Comparison of ENCODE assay signal across 32 mouse cellular contexts in the genomic region with DNA sequence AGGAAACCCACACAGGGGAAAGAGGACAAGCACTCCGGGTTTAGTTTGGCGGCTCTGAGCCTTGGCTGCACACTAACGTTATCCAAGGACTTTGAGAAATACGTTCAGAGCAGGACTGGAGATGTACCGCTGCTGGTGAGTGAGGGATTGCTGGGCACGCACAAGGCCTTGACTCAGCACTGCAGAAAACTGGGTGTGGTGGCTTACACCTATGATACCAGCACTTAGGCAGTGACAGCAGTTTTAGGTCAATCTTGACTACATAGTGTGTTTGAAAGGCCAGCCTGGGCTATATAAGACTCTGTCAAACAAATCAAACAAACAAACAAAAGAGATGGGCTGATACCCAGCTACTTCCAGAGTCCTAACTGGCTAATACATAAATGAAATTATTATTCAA. TPM values are rescaled to one million over a fixed set of nuclear protein-coding genes. Genes with fewer than 3 reads are reported as not detected.
DNase-seq lines count a peak whose midpoint lies in the region; ATAC-seq and TF ChIP-seq lines count a peak whose summit lies in the region.
"Had no signal": no experiment of that assay in that cellular context is flagged by ENCODE, and none has a peak within 500 bp of the region (broad histone marks: within the 10 kb centered on the region; RNA-seq: fewer than 3 reads in every experiment).

No protein-coding gene starts in this region.

- no peak for TF ChIP-seq CTCF in lung, postnatal 0 days (IDR thresholded peaks at IDR 0.05)
- no peak for TF ChIP-seq CTCF in small intestine, adult 2 months (IDR thresholded peaks at IDR 0.05; ENCODE audit: extremely low read depth, insufficient read length, insufficient replicate concordance, low read depth, low read length)

- no peak overlapping the region for H3K4me3 ChIP-seq in lung, postnatal 0 days (ENCODE audit: low read depth, low read length)
- no peak overlapping the region for H3K4me3 ChIP-seq in small intestine, adult 2 months (ENCODE audit: low read depth, low read length)
- H3K4me3 ChIP-seq in neural tube, embryonic 15.5 days (replicated peaks), result no peak overlapping the region
- H3K4me3 ChIP-seq: embryonic facial prominence, embryonic 15.5 days; forebrain, embryonic 13.5 days; hindbrain, embryonic 10.5 days; limb, embryonic 12.5 days; midbrain, embryonic 10.5 days; midbrain, embryonic 15.5 days; neural tube, embryonic 13.5 days had no signal

- H3K36me3 ChIP-seq in lung, postnatal 0 days (ENCODE audit: insufficient read depth, low read length), result no peaks in the 10 kb centered on the region
- no peaks in the 10 kb centered on the region for H3K36me3 ChIP-seq in small intestine, adult 2 months (ENCODE audit: control insufficient read depth, insufficient read depth, low read length)
- no peaks in the 10 kb centered on the region for H3K36me3 ChIP-seq in neural tube, embryonic 15.5 days
- H3K36me3 ChIP-seq: embryonic facial prominence, embryonic 15.5 days; G1E; hindbrain, embryonic 10.5 days; limb, embryonic 12.5 days; midbrain, embryonic 10.5 days; midbrain, embryonic 15.5 days; neural tube, embryonic 13.5 days had no signal

- intact Hi-C loops in heart, postnatal 14 days (cut with DNase I), result no loop called here

- H3K27me3 ChIP-seq in lung, postnatal 0 days (replicated peaks; ENCODE audit: insufficient read depth, low read length), result no peaks in the 10 kb centered on the region
- no peaks in the 10 kb centered on the region for H3K27me3 ChIP-seq in small intestine, adult 2 months (ENCODE audit: control insufficient read depth, insufficient read depth, low read length)
- no peaks in the 10 kb centered on the region for H3K27me3 ChIP-seq in neural tube, embryonic 15.5 days (replicated peaks)
- H3K27me3 ChIP-seq: CH12.LX; embryonic facial prominence, embryonic 15.5 days; forebrain, embryonic 13.5 days; limb, embryonic 12.5 days; midbrain, embryonic 15.5 days; neural tube, embryonic 13.5 days had no signal

- DNase-seq in lung, postnatal 0 days (ENCODE audit: low spot score), result no peak
- DNase-seq in lung, postnatal 25 days (ENCODE audit: low spot score), result no peak
- DNase-seq in heart, postnatal 14 days, result no peak
- no peak for DNase-seq in adrenal gland, postnatal 36 days
- DNase-seq: adrenal gland, postnatal 10 days; cerebellum, adult 11-12 months; cerebellum, adult 9-11 months; gastrocnemius, postnatal 14 days; kidney, adult 11 months; layer of hippocampus, adult 9-11 months; thymus, adult 18-20 months; thymus, postnatal 36 days had no signal

- TF ChIP-seq EP300 in lung, postnatal 0 days (IDR thresholded peaks at IDR 0.05), result no peak

- H3K9me3 ChIP-seq in lung, postnatal 0 days (ENCODE audit: low read length), result no peaks in the 10 kb centered on the region
- no peaks in the 10 kb centered on the region for H3K9me3 ChIP-seq in neural tube, embryonic 15.5 days (replicated peaks)
- H3K9me3 ChIP-seq: embryonic facial prominence, embryonic 15.5 days; forebrain, embryonic 13.5 days; G1E; hindbrain, embryonic 10.5 days; limb, embryonic 12.5 days; midbrain, embryonic 10.5 days; midbrain, embryonic 15.5 days; neural tube, embryonic 13.5 days had no signal

- H3K4me1 ChIP-seq in lung, postnatal 0 days (ENCODE audit: insufficient read depth, low read depth, low read length), result peaks cover 4% of the 10 kb centered on the region; the same call in 1 of the 2 replicates
- H3K4me1 ChIP-seq in small intestine, adult 2 months (ENCODE audit: control insufficient read depth, insufficient read depth, insufficient read length, low read length), result peaks cover 54% of the 10 kb centered on the region
- H3K4me1 ChIP-seq in neural tube, embryonic 15.5 days, result no peaks in the 10 kb centered on the region
- H3K4me1 ChIP-seq: forebrain, embryonic 13.5 days; midbrain, embryonic 10.5 days; midbrain, embryonic 15.5 days; neural tube, embryonic 13.5 days had no signal

- no peak for TF ChIP-seq POLR2A in small intestine, adult 2 months (IDR thresholded peaks at IDR 0.05; ENCODE audit: low read depth, low read length)

- H3K9ac ChIP-seq in lung, postnatal 0 days (replicated peaks; ENCODE audit: low read depth), result no peak overlapping the region
- no peak overlapping the region for H3K9ac ChIP-seq in neural tube, embryonic 15.5 days (replicated peaks)
- H3K9ac ChIP-seq: embryonic facial prominence, embryonic 15.5 days; forebrain, embryonic 13.5 days; limb, embryonic 12.5 days; midbrain, embryonic 15.5 days; neural tube, embryonic 13.5 days had no signal

- no peak for ATAC-seq in lung, postnatal 0 days
- ATAC-seq in activated CD4-positive, CD25-positive, alpha-beta regulatory T cell, adult 4 months, result peak; percentile 18
- 0 out of 2 replicates have a peak, but pooled peaks have one; percentile 27 for ATAC-seq in megakaryocyte progenitor cell, adult 5-6 weeks (replicated peaks; ENCODE audit: poor library complexity)
- ATAC-seq in neural tube, embryonic 15.5 days (ENCODE audit: low FRiP score), result no peak
- ATAC-seq: forebrain, embryonic 13.5 days; hindbrain, embryonic 16.5 days; midbrain, embryonic 15.5 days had no signal

- no peak overlapping the region for H3K4me2 ChIP-seq in lung, postnatal 0 days (replicated peaks; ENCODE audit: low read depth, low read length)
- H3K4me2 ChIP-seq in neural tube, embryonic 15.5 days, result no peak overlapping the region
- H3K4me2 ChIP-seq: embryonic facial prominence, embryonic 15.5 days; forebrain, embryonic 13.5 days; heart, embryonic 11.5 days; limb, embryonic 12.5 days; midbrain, embryonic 15.5 days; neural tube, embryonic 13.5 days had no signal

- WGBS in lung, postnatal 0 days, result 61% methylated on average over 6 of the region's 6 CpGs
- WGBS in small intestine, adult 2 months, result 57% methylated on average over 6 of the region's 6 CpGs
- WGBS in neural tube, embryonic 15.5 days, result 87% methylated on average over 6 of the region's 6 CpGs

- H3K27ac ChIP-seq in lung, postnatal 0 days (ENCODE audit: low read length), result peak overlapping the region; percentile 14; the same call in 1 of the 2 replicates
- peak overlapping the region; percentile 58 for H3K27ac ChIP-seq in small intestine, adult 2 months (ENCODE audit: insufficient read depth, low read depth, low read length)
- no peak overlapping the region for H3K27ac ChIP-seq in neural tube, embryonic 15.5 days (replicated peaks)
- H3K27ac ChIP-seq: embryonic facial prominence, embryonic 15.5 days; forebrain, embryonic 13.5 days; hindbrain, embryonic 10.5 days; limb, embryonic 12.5 days; macrophage; midbrain, embryonic 10.5 days; midbrain, embryonic 15.5 days; neural tube, embryonic 13.5 days had no signal

RNA-seq across cellular contexts. Expression of a gene that starts 30.5 kb away (rescaled TPM):
- 0.46 and 0.61 TPM in 2 replicates for polyA plus RNA-seq in lung, postnatal 0 days (2015; fragmentation: Nextera tagmentation; extraction: Ambion mirVana)
- polyA plus RNA-seq in activated CD4-positive, CD25-positive, alpha-beta regulatory T cell, adult 4 months (2017; shearing (Covaris generic)), result 1 to 10 TPM; 4.9 to 6.2 TPM
- total RNA-seq in megakaryocyte progenitor cell, adult 5-6 weeks (2015), result not detected in 2 replicates
- total RNA-seq in megakaryocyte progenitor cell, adult 5-6 weeks (2017), result 0.37 TPM in 1 of 2 replicates, not detected in the other
- 0.25 and 1.6 TPM in 2 replicates for polyA plus RNA-seq in small intestine, adult 2 months (2012; rRNA removed)
- 0.34 TPM in 1 of 2 replicates, not detected in the other for polyA plus RNA-seq in neural tube, embryonic 15.5 days (2015; fragmentation: Nextera tagmentation; extraction: Ambion mirVana)
- not detected for total RNA-seq in heart, postnatal 14 days (2021)
- 1 to 10 TPM in 1 of 2 experiments, not detected in 1; 1.1 TPM for total RNA-seq in adrenal gland, postnatal 36 days (2021)
- total RNA-seq: G1E; liver, adult 2 months had no signal
- polyA plus RNA-seq: forebrain, embryonic 13.5 days; G1E; heart, postnatal 0 days; hindbrain, embryonic 10.5 days; hindbrain, embryonic 16.5 days; kidney, embryonic 14.5 days; macrophage; midbrain, embryonic 10.5 days; midbrain, embryonic 15.5 days; neural tube, embryonic 13.5 days; stomach, embryonic 16.5 days had no signal

RNA-seq across cellular contexts. Expression of a gene that starts 33.7 kb away (rescaled TPM):
- 52.5 and 64.9 TPM in 2 replicates for polyA plus RNA-seq in lung, postnatal 0 days (2015; fragmentation: Nextera tagmentation; extraction: Ambion mirVana)
- 100 to 1,000 TPM; 236 to 307 TPM for polyA plus RNA-seq in activated CD4-positive, CD25-positive, alpha-beta regulatory T cell, adult 4 months (2017; shearing (Covaris generic))
- 25.0 and 29.8 TPM in 2 replicates for total RNA-seq in megakaryocyte progenitor cell, adult 5-6 weeks (2015)
- total RNA-seq in megakaryocyte progenitor cell, adult 5-6 weeks (2017), result 32.9 and 46.8 TPM in 2 replicates
- polyA plus RNA-seq in small intestine, adult 2 months (2012; rRNA removed), result 93.3 and 233 TPM in 2 replicates
- 3.9 and 23.3 TPM in 2 replicates for polyA plus RNA-seq in neural tube, embryonic 15.5 days (2015; fragmentation: Nextera tagmentation; extraction: Ambion mirVana)
- 10 to 100 TPM; 18.4 to 19.5 TPM for total RNA-seq in heart, postnatal 14 days (2021)
- total RNA-seq in adrenal gland, postnatal 36 days (2021), result 10 to 100 TPM; 24.3 to 26.0 TPM

RNA-seq across cellular contexts. Expression of a gene that starts 55.6 kb away (rescaled TPM):
- 3.4 and 5.4 TPM in 2 replicates for polyA plus RNA-seq in lung, postnatal 0 days (2015; fragmentation: Nextera tagmentation; extraction: Ambion mirVana)
- 10 to 100 TPM; 24.2 to 36.5 TPM for polyA plus RNA-seq in activated CD4-positive, CD25-positive, alpha-beta regulatory T cell, adult 4 months (2017; shearing (Covaris generic))
- 0.93 and 2.4 TPM in 2 replicates for total RNA-seq in megakaryocyte progenitor cell, adult 5-6 weeks (2015)
- total RNA-seq in megakaryocyte progenitor cell, adult 5-6 weeks (2017), result 0.21 and 2.2 TPM in 2 replicates
- polyA plus RNA-seq in small intestine, adult 2 months (2012; rRNA removed), result 5.8 and 12.4 TPM in 2 replicates
- 0.79 and 2.8 TPM in 2 replicates for polyA plus RNA-seq in neural tube, embryonic 15.5 days (2015; fragmentation: Nextera tagmentation; extraction: Ambion mirVana)
- total RNA-seq in heart, postnatal 14 days (2021), result 1 to 10 TPM; 2.0 to 3.6 TPM
- total RNA-seq in adrenal gland, postnatal 36 days (2021), result 1 to 10 TPM; 5.2 to 7.5 TPM
- polyA plus RNA-seq: G1E; heart, embryonic 11.5 days had no signal

Comparison
In these comparisons a context has a peak if more than half of its experiments do, and no peak if none do; other contexts are left out.
1. ATAC-seq: peak in activated CD4-positive, CD25-positive, alpha-beta regulatory T cell, adult 4 months (single experiment) and megakaryocyte progenitor cell, adult 5-6 weeks (single experiment); none in lung, postnatal 0 days (single experiment) and neural tube, embryonic 15.5 days (single experiment).